Mouse (Mus musculus): ENCODE measurements around the gene Fbxw15.
A peak's percentile ranks its signal among the peaks of the same experiment; 100 is the strongest.
"Not testable (repeated sequence)": the region's sequence is repeated elsewhere in the genome, so short reads cannot be mapped to it uniquely, and the experiment has no call there.

The Fbxw15 gene

GRCm38 (mm10) chr9:109568162-109568561 lies at the start of gene Fbxw15:
TSS of gene Fbxw15 (minus strand) at chr9:109568262.
- not testable (repeated sequence) for DNase-seq

DNA sequence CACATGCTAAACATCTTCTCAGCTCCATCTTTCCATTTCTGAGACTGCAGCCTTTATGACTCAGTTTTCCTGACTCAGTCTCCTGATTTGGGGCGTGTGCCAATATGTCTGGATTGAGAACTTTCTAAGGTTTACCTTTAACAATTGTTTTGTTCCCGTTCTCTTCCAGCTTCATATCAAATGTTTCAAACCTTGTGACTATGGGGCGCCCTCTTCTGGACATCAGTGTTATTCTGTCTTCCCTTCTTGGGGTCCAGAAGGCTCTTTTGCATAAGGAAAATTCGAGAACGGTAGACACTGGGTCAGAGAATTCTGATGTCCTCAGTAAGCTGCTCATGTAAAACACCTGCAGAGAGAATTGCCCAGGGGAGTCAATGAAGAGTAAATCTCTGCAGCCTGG lies 38.8 kb upstream of the Fbxw15 start:
- peak in 1 of 2 experiments; percentile 27 for DNase-seq

- not testable (repeated sequence) for DNase-seq
Observed at GRCm38 (mm10) chr9:109602128-109602527, 34.1 kb upstream of the Fbxw15 start.

GRCm38 (mm10) chr9:109597226-109597625 lies 29.2 kb upstream of the Fbxw15 start:
- no peak for DNase-seq

DNA sequence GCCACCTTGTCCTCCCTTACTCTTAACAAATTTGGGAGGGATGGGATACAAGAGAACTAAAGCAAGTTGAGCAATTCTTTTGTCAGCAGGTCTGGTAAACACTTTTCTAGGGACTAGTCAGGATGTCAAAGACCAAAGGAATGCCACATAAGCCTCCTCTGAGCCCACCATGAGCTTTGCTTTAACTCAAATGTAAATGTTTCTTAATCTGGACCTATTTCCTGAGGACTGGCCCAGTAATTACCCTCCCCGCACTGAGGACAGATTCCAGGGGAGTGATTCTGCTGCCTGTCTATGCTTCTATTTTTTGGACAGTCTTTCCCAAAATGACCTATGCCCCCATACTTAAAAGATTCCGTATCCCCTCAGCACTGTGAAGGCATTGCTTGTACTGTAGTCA lies 26.8 kb upstream of the Fbxw15 start:
- DNase-seq: no peak

GRCm38 (mm10) chr9:109565546-109565945 lies 2.5 kb downstream of the Fbxw15 start:
- no peak for DNase-seq

GRCm38 (mm10) chr9:109562106-109562505 lies 6.0 kb downstream of the Fbxw15 start:
- DNase-seq: not testable (repeated sequence)

GRCm38 (mm10) chr9:109552483-109552882 lies 15.6 kb downstream of the Fbxw15 start:
- DNase-seq: no peak

GRCm38 (mm10) chr9:109549666-109550065 lies 18.4 kb downstream of the Fbxw15 start:
- DNase-seq: not testable (repeated sequence)

GRCm38 (mm10) chr9:109523385-109524064 lies 44.5 kb downstream of the Fbxw15 start:
- DNase-seq: no peak
